Mouse (Mus musculus): ENCODE measurements around the gene Txndc9. TPM values are rescaled to one million over a fixed set of nuclear protein-coding genes. Genes with fewer than 3 reads are reported as not detected.

Gene Txndc9
- total and polyA plus RNA-seq, 3 experiments = 65.5 to 102 (median 74.6) TPM

GRCm38 (mm10) chr1:37971520-37971919 is 26.2 kb downstream of the Txndc9 start:
- no peak overlapping the region for H3K9ac ChIP-seq (ENCODE audit: control insufficient read depth, low read depth, low read length, poor library complexity, severe bottlenecking)
- no peaks in the 10 kb centered on the region for H3K4me1 ChIP-seq (ENCODE audit: control insufficient read depth in 1 of 2, insufficient read depth in 2 of 2, low read length in 2 of 2)
- no peak for DNase-seq (ENCODE audit: low read depth, low spot score)
- H3K27ac ChIP-seq (ENCODE audit: control insufficient read depth, low read depth, low read length) = no peak overlapping the region
- H3K27me3 ChIP-seq (ENCODE audit: control insufficient read depth in 1 of 2, insufficient read depth in 2 of 2, low read length in 2 of 2) = peaks cover 0 to 1% of the 10 kb centered on the region in 2 experiments; a peak in 3 of 4 replicates
- no peaks in the 10 kb centered on the region for H3K79me2 ChIP-seq (ENCODE audit: control insufficient read depth, insufficient read depth, low read length, poor library complexity)
- no peak for TF ChIP-seq POLR2A (IDR thresholded peaks at IDR 0.05; ENCODE audit: control insufficient read depth in 1 of 2, insufficient read depth in 1 of 2, low read depth in 1 of 2, low read length in 2 of 2, poor library complexity in 1 of 2)
- no peak for TF ChIP-seq ZMIZ1 (IDR thresholded peaks at IDR 0.05; ENCODE audit: low read depth, low read length)
- no peak for TF ChIP-seq HCFC1 (IDR thresholded peaks at IDR 0.05; ENCODE audit: low read depth, low read length)
- TF ChIP-seq MXI1 (IDR thresholded peaks at IDR 0.05; ENCODE audit: low read depth, low read length) = no peak
- no peak for TF ChIP-seq ELF1 (IDR thresholded peaks at IDR 0.05; ENCODE audit: low read depth, low read length)
- no peak for TF ChIP-seq RAD21 (IDR thresholded peaks at IDR 0.05; ENCODE audit: low read depth, low read length)
- TF ChIP-seq NELFE (IDR thresholded peaks at IDR 0.05; ENCODE audit: low read depth, low read length) = no peak
- no peak for TF ChIP-seq CTCF (IDR thresholded peaks at IDR 0.05 in 2 of 3, conservative IDR thresholded peaks at IDR 0.05 in 1 of 3; ENCODE audit: control insufficient read depth in 1 of 3, insufficient read depth in 1 of 3, low read depth in 2 of 3, low read length in 3 of 3, poor library complexity in 1 of 3, severe bottlenecking in 1 of 3)
- TF ChIP-seq POLR2AphosphoS5 (IDR thresholded peaks at IDR 0.05; ENCODE audit: borderline replicate concordance, low read depth, low read length) = no peak
- no peak for TF ChIP-seq BHLHE40 (IDR thresholded peaks at IDR 0.05; ENCODE audit: borderline replicate concordance, low read depth, low read length)
- no peak for TF ChIP-seq TAL1 (IDR thresholded peaks at IDR 0.05; ENCODE audit: low read length)
- TF ChIP-seq USF1 (IDR thresholded peaks at IDR 0.05; ENCODE audit: low read depth, low read length) = no peak
- H3K4me3 ChIP-seq (ENCODE audit: control insufficient read depth in 1 of 2, insufficient read depth in 1 of 2, low read depth in 2 of 2, low read length in 2 of 2) = no peak overlapping the region
- H3K9me3 ChIP-seq (replicated peaks; ENCODE audit: insufficient read depth, low read length) = no peaks in the 10 kb centered on the region
- H3K36me3 ChIP-seq (ENCODE audit: control insufficient read depth in 1 of 2, insufficient read depth in 2 of 2, low read length in 2 of 2) = no peaks in the 10 kb centered on the region

GRCm38 (mm10) chr1:37968746-37969145 is 28.9 kb downstream of the Txndc9 start:
- no peaks in the 10 kb centered on the region; a peak in 2 of 4 replicates for H3K27me3 ChIP-seq (ENCODE audit: control insufficient read depth in 1 of 2, insufficient read depth in 2 of 2, low read length in 2 of 2)
- TF ChIP-seq GATA1 (IDR thresholded peaks at IDR 0.05; ENCODE audit: low read depth, low read length) (no peak), MYB (IDR thresholded peaks at IDR 0.05; ENCODE audit: low read depth, low read length) (no peak), POLR2AphosphoS2 (IDR thresholded peaks at IDR 0.05; ENCODE audit: low read length) (no peak)
- no peak overlapping the region for H3K9ac ChIP-seq (ENCODE audit: control insufficient read depth, low read depth, low read length, poor library complexity, severe bottlenecking)
- no peaks in the 10 kb centered on the region for H3K36me3 ChIP-seq (ENCODE audit: control insufficient read depth in 1 of 2, insufficient read depth in 2 of 2, low read length in 2 of 2)
- DNase-seq (ENCODE audit: low read depth, low spot score) = no peak
- H3K4me1 ChIP-seq (ENCODE audit: control insufficient read depth in 1 of 2, insufficient read depth in 2 of 2, low read length in 2 of 2) = no peaks in the 10 kb centered on the region
- H3K27ac ChIP-seq (ENCODE audit: control insufficient read depth, low read depth, low read length) = no peak overlapping the region
- H3K79me2 ChIP-seq (ENCODE audit: control insufficient read depth, insufficient read depth, low read length, poor library complexity) = no peaks in the 10 kb centered on the region
- H3K9me3 ChIP-seq (replicated peaks; ENCODE audit: insufficient read depth, low read length) = no peaks in the 10 kb centered on the region
- H3K4me3 ChIP-seq (ENCODE audit: control insufficient read depth in 1 of 2, insufficient read depth in 1 of 2, low read depth in 2 of 2, low read length in 2 of 2) = no peak overlapping the region

GRCm38 (mm10) chr1:37965571-37965970 is 32.1 kb downstream of the Txndc9 start:
- no peak for DNase-seq (ENCODE audit: low read depth, low spot score)
- no peaks in the 10 kb centered on the region for H3K9me3 ChIP-seq (replicated peaks; ENCODE audit: insufficient read depth, low read length)
- H3K4me3 ChIP-seq (ENCODE audit: control insufficient read depth in 1 of 2, insufficient read depth in 1 of 2, low read depth in 2 of 2, low read length in 2 of 2) = no peak overlapping the region
- H3K4me1 ChIP-seq (ENCODE audit: control insufficient read depth in 1 of 2, insufficient read depth in 2 of 2, low read length in 2 of 2) = no peaks in the 10 kb centered on the region
- no peaks in the 10 kb centered on the region for H3K36me3 ChIP-seq (ENCODE audit: control insufficient read depth in 1 of 2, insufficient read depth in 2 of 2, low read length in 2 of 2)
- H3K9ac ChIP-seq (ENCODE audit: control insufficient read depth, low read depth, low read length, poor library complexity, severe bottlenecking) = no peak overlapping the region
- H3K79me2 ChIP-seq (ENCODE audit: control insufficient read depth, insufficient read depth, low read length, poor library complexity) = no peaks in the 10 kb centered on the region
- no peak overlapping the region for H3K27ac ChIP-seq (ENCODE audit: control insufficient read depth, low read depth, low read length)
- peaks cover 2% of the 10 kb centered on the region in 2 experiments; a peak in 3 of 4 replicates for H3K27me3 ChIP-seq (ENCODE audit: control insufficient read depth in 1 of 2, insufficient read depth in 2 of 2, low read length in 2 of 2)
- TF ChIP-seq KAT2A (conservative IDR thresholded peaks at IDR 0.05; ENCODE audit: low read depth, low read length) (no peak), TBP (IDR thresholded peaks at IDR 0.05; ENCODE audit: low read depth, low read length) (no peak), MAX (IDR thresholded peaks at IDR 0.05; ENCODE audit: low read length) (no peak), ZC3H11A (IDR thresholded peaks at IDR 0.05; ENCODE audit: low read depth, low read length) (no peak), ZKSCAN1 (IDR thresholded peaks at IDR 0.05; ENCODE audit: low read depth, low read length) (no peak), NELFE (IDR thresholded peaks at IDR 0.05; ENCODE audit: low read depth, low read length) (no peak), POLR2AphosphoS5 (IDR thresholded peaks at IDR 0.05; ENCODE audit: borderline replicate concordance, low read depth, low read length) (no peak), MAFK (IDR thresholded peaks at IDR 0.05; ENCODE audit: borderline replicate concordance, low read depth, low read length) (no peak), USF2 (IDR thresholded peaks at IDR 0.05; ENCODE audit: borderline replicate concordance in 1 of 2, insufficient read depth in 1 of 2, low read depth in 1 of 2, low read length in 2 of 2) (no peak), CHD2 (IDR thresholded peaks at IDR 0.05; ENCODE audit: low read length) (no peak), MYB (IDR thresholded peaks at IDR 0.05; ENCODE audit: low read depth, low read length) (no peak), RAD21 (IDR thresholded peaks at IDR 0.05; ENCODE audit: low read depth, low read length) (no peak), ZNF384 (IDR thresholded peaks at IDR 0.05; ENCODE audit: low read depth, low read length) (no peak), ZMIZ1 (IDR thresholded peaks at IDR 0.05; ENCODE audit: low read depth, low read length) (no peak), SIN3A (IDR thresholded peaks at IDR 0.05; ENCODE audit: low read length) (no peak), E2F4 (IDR thresholded peaks at IDR 0.05; ENCODE audit: borderline replicate concordance, low read depth, low read length) (no peak), EP300 (IDR thresholded peaks at IDR 0.05; ENCODE audit: low read depth in 1 of 2, low read length in 2 of 2) (no peak)

Measured in MEL (cell line).